Mouse (Mus musculus) midbrain, embryonic 11.5 days (tissue): ENCODE measurements around the gene Ttc41. TPM values are rescaled to one million over a fixed set of nuclear protein-coding genes. Genes with fewer than 3 reads are reported as not detected.

Experiments
- ATAC-seq: fragments of 200-750 bp; cut with Nextera tagmentation; 2 replicates; pipeline ENCODE4 v1.8.0; 2017; ENCODE audit warnings: moderate TSS enrichment, moderate library complexity; ENCODE audit not compliant: low FRiP score
- DNase-seq: peaks from one replicate; pipeline ENCODE4 v3.0.0; 2015; ENCODE audit warnings: low spot score; ENCODE audit errors: missing footprints
- H3K27ac ChIP-seq: fragments of 300-500 bp; sonication (generic); 2 replicates; pipeline ENCODE4 v1.5.1; 2014; ENCODE audit warnings: low read depth, low read length
- H3K27me3 ChIP-seq: fragments of 300-500 bp; sonication (generic); 2 replicates; pipeline ENCODE4 v1.6.1; 2014; ENCODE audit warnings: mild to moderate bottlenecking, low read length, moderate library complexity, mixed read lengths; ENCODE audit not compliant: control insufficient read depth, insufficient read depth
- H3K36me3 ChIP-seq: fragments of 300-500 bp; sonication (generic); 2 replicates; pipeline ENCODE4 v1.6.1; 2014; ENCODE audit warnings: mild to moderate bottlenecking, low read length, moderate library complexity, mixed read lengths; ENCODE audit not compliant: control insufficient read depth, insufficient read depth
- H3K4me1 ChIP-seq: fragments of 300-500 bp; sonication (generic); 2 replicates; pipeline ENCODE4 v1.6.1; 2014; ENCODE audit warnings: low read length; ENCODE audit not compliant: control insufficient read depth, insufficient read depth
- H3K4me2 ChIP-seq: fragments of 300-500 bp; sonication (generic); 2 replicates; pipeline ENCODE4 v1.6.1; 2014; ENCODE audit warnings: mild to moderate bottlenecking, moderate library complexity
- H3K4me3 ChIP-seq: fragments of 300-500 bp; sonication (generic); 2 replicates; pipeline ENCODE4 v1.5.1; 2014; ENCODE audit warnings: low read depth, low read length
- H3K9ac ChIP-seq: fragments of 300-500 bp; sonication (generic); 2 replicates; pipeline ENCODE4 v1.6.1; 2014; ENCODE audit warnings: low read length
- H3K9me3 ChIP-seq: fragments of 300-500 bp; sonication (generic); 2 replicates; pipeline ENCODE4 v1.6.1; 2016; ENCODE audit warnings: low read length; ENCODE audit not compliant: control insufficient read depth
- WGBS: fragments of 180-500 bp; shearing (Covaris S2); extraction: QIAGEN DNeasy Blood & Tissue Kit; methylation state at CpG from one replicate; pipeline ENCODE4 v1.1.7; 2014; 5-methylcytosine and 5-hydroxymethylcytosine counted together
- polyA plus RNA-seq: library from polyadenylated mRNA; unstranded; fragments of >200 nt; fragmentation: Nextera tagmentation; extraction: Ambion mirVana; gene quantifications from 2 replicates; pipeline ENCODE4 v1.2.1, GENCODE M21; 2014

Gene Ttc41
- polyA plus RNA-seq, 1 experiment from 2014 or later: 1.9 TPM

DNA sequence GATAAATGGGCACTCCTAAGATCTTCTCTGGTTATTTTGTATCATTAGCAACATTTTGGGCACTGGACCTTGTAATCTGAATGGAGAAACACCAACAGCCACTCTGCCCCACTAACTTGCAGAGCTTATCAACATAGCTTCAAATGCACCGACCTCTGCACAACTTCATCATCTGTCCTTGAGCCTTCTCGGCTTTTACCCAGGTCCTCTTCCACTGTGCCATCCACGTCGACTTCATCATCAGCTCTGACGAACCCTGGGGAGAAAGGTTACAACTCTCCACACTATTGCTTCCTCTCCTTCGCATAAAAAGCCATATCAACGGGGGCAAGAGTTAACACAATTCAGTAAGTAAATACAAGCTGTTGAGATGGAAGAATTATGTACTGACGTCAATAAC is 1.5 kb upstream of the Ttc41 start:
- Histone ChIP-seq H3K4me1 (peaks cover 17% of the 10 kb centered on the region), H3K27ac (no peak overlapping the region)
- WGBS: 6% methylated on average over 8 of the region's 8 CpGs

DNA sequence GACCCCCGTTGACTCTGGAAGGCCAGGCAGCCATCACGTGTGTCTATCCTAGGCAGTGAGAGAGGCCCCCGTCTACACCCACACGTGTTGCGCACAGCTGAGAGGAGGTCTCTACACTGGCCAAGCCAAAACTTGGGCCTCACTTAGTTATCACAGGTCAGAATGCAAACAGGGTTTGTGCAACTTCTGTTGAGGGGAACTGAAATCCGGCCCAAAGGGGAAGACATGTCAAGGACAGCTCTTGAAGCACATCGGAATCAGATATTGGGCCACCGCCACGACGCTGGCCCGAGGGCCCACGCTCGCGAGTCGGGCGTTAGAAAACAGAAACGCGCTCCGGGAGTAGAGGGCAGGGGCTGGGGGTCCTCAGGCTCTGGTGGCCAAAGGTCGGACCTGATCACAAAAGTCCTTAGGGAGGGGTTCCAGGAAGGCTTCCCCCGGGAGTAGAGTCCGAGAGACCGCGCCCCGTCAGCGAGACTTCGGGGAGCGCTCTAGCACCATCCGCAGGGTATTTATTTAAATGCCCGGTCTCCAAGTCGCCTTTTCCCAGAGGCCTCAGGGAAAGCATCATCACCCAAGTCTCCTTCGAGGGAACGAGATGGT is 921 bp upstream of the Ttc41 start:
- no peaks in the 10 kb centered on the region for H3K27me3 ChIP-seq
- H3K4me3 ChIP-seq: peak overlapping the region; percentile 92
- H3K9me3 ChIP-seq: no peaks in the 10 kb centered on the region
- peak; percentile 91 for DNase-seq
- WGBS: under 1% methylated on average over 33 of the region's 33 CpGs
- peak overlapping the region; percentile 97 for H3K9ac ChIP-seq
- ATAC-seq: no peak; the same call in 1 of the 2 replicates
- H3K27ac ChIP-seq: peak overlapping the region; percentile 71
- H3K36me3 ChIP-seq: peaks cover 25% of the 10 kb centered on the region; the same call in 1 of the 2 replicates
- H3K4me2 ChIP-seq: peak overlapping the region; percentile 93
- peaks cover 17% of the 10 kb centered on the region for H3K4me1 ChIP-seq

More for the DNA sequence above, 1.5 kb upstream of the Ttc41 start:
- Histone ChIP-seq H3K9ac (peak overlapping the region; percentile 97), H3K27me3 (no peaks in the 10 kb centered on the region), H3K4me3 (peak overlapping the region; percentile 92), H3K4me2 (peak overlapping the region; percentile 93), H3K9me3 (no peaks in the 10 kb centered on the region), H3K36me3 (peaks cover 25% of the 10 kb centered on the region; the same call in 1 of the 2 replicates)
- ATAC-seq (no peak), DNase-seq (no peak)

DNA sequence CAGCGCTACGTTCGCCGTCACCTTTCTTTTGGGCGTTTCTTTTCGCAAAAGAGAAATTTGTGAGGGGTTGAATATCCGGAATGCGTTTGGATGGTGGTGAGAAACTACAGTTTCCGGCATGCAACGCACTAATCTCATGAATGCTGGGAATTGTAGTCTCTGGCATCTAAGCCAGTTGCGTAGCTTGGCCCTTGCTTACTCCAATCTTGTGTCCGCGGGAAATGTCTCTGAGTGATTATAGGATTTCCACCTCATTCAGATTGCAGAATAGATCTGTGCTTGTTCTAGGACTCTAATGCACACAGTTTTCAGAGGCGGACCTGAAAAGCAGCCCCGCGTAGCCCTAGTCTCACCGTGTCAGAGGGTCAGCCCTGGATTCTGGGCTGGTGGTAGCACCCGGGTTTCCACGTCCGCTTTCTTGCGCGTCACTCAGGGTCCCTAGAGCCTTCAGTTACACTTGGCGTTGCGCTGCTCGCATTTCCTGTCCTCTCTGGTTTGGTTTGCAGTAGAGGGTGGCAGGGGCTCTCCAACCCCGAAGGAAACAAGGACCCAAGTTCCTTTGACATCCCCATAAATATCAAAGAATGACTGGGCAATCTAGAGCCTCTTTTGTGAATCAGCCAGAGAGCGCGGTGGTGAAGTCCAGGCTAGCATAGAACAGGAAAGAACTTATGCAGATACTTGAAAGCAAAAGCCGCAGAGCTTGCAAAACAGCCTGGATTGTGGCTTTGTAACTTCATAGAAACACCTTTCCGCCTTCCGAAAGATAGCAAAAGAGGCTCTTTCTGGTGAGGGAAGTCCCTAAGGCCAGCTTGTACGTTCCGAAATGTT is 526 bp downstream of the Ttc41 start:
- Histone ChIP-seq H3K4me1 (peaks cover 17% of the 10 kb centered on the region), H3K4me3 (peak overlapping the region; percentile 92), H3K36me3 (peaks cover 17% of the 10 kb centered on the region; the same call in 1 of the 2 replicates), H3K27me3 (no peaks in the 10 kb centered on the region), H3K9me3 (no peaks in the 10 kb centered on the region), H3K4me2 (peak overlapping the region; percentile 66), H3K27ac (peak overlapping the region; percentile 92), H3K9ac (peak overlapping the region; percentile 77)
- ATAC-seq (peak; percentile 87), DNase-seq (no peak)
- 4% methylated on average over 33 of the region's 33 CpGs for WGBS

DNA sequence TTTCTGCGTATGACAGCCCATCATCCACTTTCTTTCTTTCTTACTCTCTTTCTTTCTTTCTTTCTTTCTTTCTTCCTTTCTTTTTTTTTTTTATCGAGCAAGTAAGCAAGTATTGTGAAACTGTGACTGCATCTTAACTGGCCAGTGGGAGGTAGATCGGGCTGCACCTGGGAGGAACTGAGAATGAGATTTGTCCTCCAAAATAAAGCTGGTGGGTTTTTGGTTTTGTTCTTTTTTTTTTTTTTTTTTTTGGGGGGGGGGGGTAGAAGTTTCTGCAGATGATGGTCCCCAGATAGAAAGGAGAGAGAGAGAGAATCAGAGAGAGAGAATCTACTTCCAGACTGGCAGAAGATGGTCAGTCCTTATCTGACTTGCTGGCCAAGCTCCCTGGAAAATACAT is 1.5 kb downstream of the Ttc41 start:
- no peak for ATAC-seq
- Histone ChIP-seq H3K4me2 (no peak overlapping the region), H3K4me1 (peaks cover 14% of the 10 kb centered on the region), H3K9ac (no peak overlapping the region), H3K9me3 (no peaks in the 10 kb centered on the region), H3K27ac (no peak overlapping the region), H3K36me3 (peaks cover 9% of the 10 kb centered on the region; the same call in 1 of the 2 replicates), H3K4me3 (no peak overlapping the region), H3K27me3 (no peaks in the 10 kb centered on the region)
- no peak for DNase-seq
- 93% methylated on average over 3 of the region's 3 CpGs for WGBS

GRCm38 (mm10) chr10:86712156-86712555 is 6.5 kb downstream of the Ttc41 start:
- DNase-seq (no peak), ATAC-seq (no peak)
- H3K27ac ChIP-seq: no peak overlapping the region
- no peaks in the 10 kb centered on the region for H3K36me3 ChIP-seq
- no peak overlapping the region for H3K4me2 ChIP-seq
- H3K9ac ChIP-seq: no peak overlapping the region
- H3K4me1 ChIP-seq: no peaks in the 10 kb centered on the region
- H3K27me3 ChIP-seq: no peaks in the 10 kb centered on the region
- no peak overlapping the region for H3K4me3 ChIP-seq
- 75% methylated on average over 3 of the region's 3 CpGs for WGBS
- no peaks in the 10 kb centered on the region for H3K9me3 ChIP-seq

DNA sequence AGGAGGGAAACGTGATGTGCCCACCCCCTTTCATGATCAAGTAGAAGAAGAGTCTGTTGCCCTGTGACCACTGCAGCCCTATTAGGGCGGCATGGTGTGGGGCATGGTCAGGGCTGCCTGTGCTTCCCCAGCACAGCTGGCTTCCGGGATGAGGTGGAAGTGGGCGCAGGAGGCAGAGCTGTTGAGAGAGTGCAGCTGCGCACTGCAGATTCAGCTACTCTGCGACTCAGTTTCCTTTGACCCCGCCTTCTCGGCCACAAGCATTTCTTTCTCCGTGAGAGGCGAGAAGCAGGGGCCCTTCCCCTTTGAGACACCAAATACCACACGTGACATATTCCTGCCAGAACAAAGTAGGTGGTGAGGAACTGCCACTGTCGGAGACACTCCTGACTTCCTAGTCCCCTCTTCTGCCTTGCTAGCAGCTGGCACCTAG is 22.0 kb downstream of the Ttc41 start:
- 9% methylated on average over 12 of the region's 12 CpGs for WGBS
- H3K4me3 ChIP-seq: peak overlapping the region; percentile 11; the same call in 1 of the 2 replicates

GRCm38 (mm10) chr10:86728176-86728575 is 22.6 kb downstream of the Ttc41 start:
- H3K4me2 ChIP-seq: no peak overlapping the region
- no peak overlapping the region for H3K27ac ChIP-seq
- DNase-seq: peak; percentile 86
- WGBS: 89% methylated on average over 3 of the region's 3 CpGs
- no peaks in the 10 kb centered on the region; the same call in 1 of the 2 replicates for H3K4me1 ChIP-seq
- no peak overlapping the region for H3K9ac ChIP-seq
- H3K4me3 ChIP-seq: no peak overlapping the region
- H3K36me3 ChIP-seq: no peaks in the 10 kb centered on the region
- no peaks in the 10 kb centered on the region for H3K27me3 ChIP-seq
- no peaks in the 10 kb centered on the region for H3K9me3 ChIP-seq
- no peak for ATAC-seq

More for the DNA sequence above, 22.0 kb downstream of the Ttc41 start:
- peak; percentile 80 for ATAC-seq
- Histone ChIP-seq H3K9me3 (no peaks in the 10 kb centered on the region), H3K27me3 (no peaks in the 10 kb centered on the region), H3K4me2 (peak overlapping the region; percentile 44), H3K4me1 (no peaks in the 10 kb centered on the region; the same call in 1 of the 2 replicates), H3K9ac (peak overlapping the region; percentile 51; the same call in 1 of the 2 replicates), H3K27ac (no peak overlapping the region), H3K36me3 (no peaks in the 10 kb centered on the region)
- DNase-seq: peak; percentile 90

- ATAC-seq (peak; percentile 55; the same call in 1 of the 2 replicates), DNase-seq (peak; percentile 97)
- H3K9me3 ChIP-seq: no peaks in the 10 kb centered on the region
- H3K4me3 ChIP-seq: peak overlapping the region; percentile 26
- H3K9ac ChIP-seq: peak overlapping the region; percentile 55
- H3K4me1 ChIP-seq: no peaks in the 10 kb centered on the region; the same call in 1 of the 2 replicates
- H3K36me3 ChIP-seq: no peaks in the 10 kb centered on the region
- WGBS: 15% methylated on average over 22 of the region's 22 CpGs
- H3K4me2 ChIP-seq: peak overlapping the region; percentile 48
- no peak overlapping the region for H3K27ac ChIP-seq
- H3K27me3 ChIP-seq: no peaks in the 10 kb centered on the region
Observed at GRCm38 (mm10) chr10:86730823-86731499, 25.4 kb downstream of the Ttc41 start.
